24 mouse cellular contexts compared by ENCODE assay signal in the genomic region with DNA sequence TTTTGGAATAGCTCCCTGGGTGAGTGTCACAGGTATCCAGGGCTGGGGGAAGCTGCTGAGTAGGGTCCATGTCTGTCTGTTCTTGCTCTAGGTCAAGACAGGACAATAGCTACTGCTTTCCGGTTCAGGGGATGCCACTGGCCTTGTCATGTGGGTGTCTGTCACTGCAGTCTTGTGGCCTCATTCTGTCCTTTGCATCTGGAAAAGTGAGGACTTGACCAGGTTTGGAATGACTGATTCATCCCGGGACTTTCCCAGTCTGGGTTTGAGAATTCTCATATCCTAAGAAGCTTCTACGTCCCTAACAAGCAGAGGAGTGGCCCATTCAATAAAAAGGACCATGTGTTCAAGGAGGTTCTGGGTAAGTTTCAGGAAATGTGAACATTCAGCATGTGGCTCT.
A peak's percentile ranks its signal among the peaks of the same experiment; 100 is the strongest.
DNase-seq lines count a peak whose midpoint lies in the region; ATAC-seq lines count a peak whose summit lies in the region.
"Had no signal": no experiment of that assay in that cellular context is flagged by ENCODE, and none has a peak within 500 bp of the region (broad histone marks: within the 10 kb centered on the region; RNA-seq: fewer than 3 reads in every experiment).

No protein-coding gene starts in this region.

- ATAC-seq in midbrain, embryonic 11.5 days (ENCODE audit: low FRiP score): no peak
- ATAC-seq in midbrain, embryonic 16.5 days: no peak
- no peak for ATAC-seq in cerebellum, adult (ENCODE audit: insufficient number of reproducible peaks, low FRiP score, low TSS enrichment)
- ATAC-seq: activated CD4-positive, CD25-positive, alpha-beta regulatory T cell, adult 4 months; forebrain, embryonic 14.5 days; forebrain, embryonic 16.5 days; Patski had no signal

- DNase-seq in heart, embryonic 10.5 days (ENCODE audit: low spot score): peak; percentile 16
- DNase-seq in heart, postnatal 14 days: no peak
- peak; percentile 69 for DNase-seq in midbrain, embryonic 11.5 days (ENCODE audit: low spot score, missing footprints)
- DNase-seq: adrenal gland, adult 8-10 months; adrenal gland, postnatal 14 days; adrenal gland, postnatal 36 days; cerebellum, adult 11 months; cerebellum, adult 18-20 months; cerebellum, adult 8-10 months; cerebellum, adult 9-11 months; cerebellum, postnatal 14 days; cerebellum, postnatal 36 days; embryo, embryonic 11 days had no signal

- no peak overlapping the region for H3K27ac ChIP-seq in heart, embryonic 10.5 days
- H3K27ac ChIP-seq in midbrain, embryonic 11.5 days (ENCODE audit: low read depth, low read length): no peak overlapping the region
- no peak overlapping the region for H3K27ac ChIP-seq in midbrain, embryonic 16.5 days (ENCODE audit: low read length)
- H3K27ac ChIP-seq: embryonic facial prominence, embryonic 13.5 days; embryonic facial prominence, embryonic 15.5 days; forebrain, embryonic 10.5 days; forebrain, embryonic 12.5 days had no signal

- peaks cover 31% of the 10 kb centered on the region for H3K4me1 ChIP-seq in heart, embryonic 10.5 days
- H3K4me1 ChIP-seq in midbrain, embryonic 11.5 days (ENCODE audit: control insufficient read depth, insufficient read depth, low read length): no peaks in the 10 kb centered on the region
- H3K4me1 ChIP-seq in midbrain, embryonic 16.5 days (ENCODE audit: control insufficient read depth, insufficient read depth, low read length): no peaks in the 10 kb centered on the region
- H3K4me1 ChIP-seq: forebrain, embryonic 10.5 days had no signal

- WGBS in heart, embryonic 10.5 days: 78% methylated on average over 3 of the region's 3 CpGs
- 92% methylated on average over 3 of the region's 3 CpGs for WGBS in midbrain, embryonic 11.5 days
- WGBS in midbrain, embryonic 16.5 days: 92% methylated on average over 3 of the region's 3 CpGs

- H3K36me3 ChIP-seq in heart, embryonic 10.5 days: no peaks in the 10 kb centered on the region
- H3K36me3 ChIP-seq in midbrain, embryonic 11.5 days (ENCODE audit: control insufficient read depth, insufficient read depth, low read length): no peaks in the 10 kb centered on the region
- H3K36me3 ChIP-seq in midbrain, embryonic 16.5 days (ENCODE audit: control insufficient read depth, insufficient read depth, low read length): no peaks in the 10 kb centered on the region
- H3K36me3 ChIP-seq: embryonic facial prominence, embryonic 13.5 days; embryonic facial prominence, embryonic 15.5 days; forebrain, embryonic 10.5 days; forebrain, embryonic 12.5 days had no signal

- H3K9ac ChIP-seq in midbrain, embryonic 11.5 days (ENCODE audit: low read length): no peak overlapping the region
- H3K9ac ChIP-seq in midbrain, embryonic 16.5 days (ENCODE audit: low read depth, low read length): no peak overlapping the region
- H3K9ac ChIP-seq: embryonic facial prominence, embryonic 13.5 days; embryonic facial prominence, embryonic 15.5 days; forebrain, embryonic 12.5 days had no signal

- no peaks in the 10 kb centered on the region for H3K9me3 ChIP-seq in heart, embryonic 10.5 days
- no peaks in the 10 kb centered on the region for H3K9me3 ChIP-seq in midbrain, embryonic 11.5 days (ENCODE audit: control insufficient read depth, low read length)
- no peaks in the 10 kb centered on the region for H3K9me3 ChIP-seq in midbrain, embryonic 16.5 days (replicated peaks; ENCODE audit: control insufficient read depth, low read length, poor library complexity, severe bottlenecking)
- H3K9me3 ChIP-seq: embryonic facial prominence, embryonic 13.5 days; embryonic facial prominence, embryonic 15.5 days; forebrain, embryonic 10.5 days; forebrain, embryonic 12.5 days had no signal

- no peaks in the 10 kb centered on the region for H3K27me3 ChIP-seq in heart, embryonic 10.5 days (ENCODE audit: insufficient read depth, poor library complexity, severe bottlenecking)
- no peaks in the 10 kb centered on the region for H3K27me3 ChIP-seq in midbrain, embryonic 11.5 days (ENCODE audit: control insufficient read depth, insufficient read depth, low read length)
- H3K27me3 ChIP-seq in midbrain, embryonic 16.5 days (ENCODE audit: control insufficient read depth, insufficient read depth, low read depth, low read length): no peaks in the 10 kb centered on the region
- H3K27me3 ChIP-seq: embryonic facial prominence, embryonic 15.5 days; forebrain, embryonic 12.5 days; Patski had no signal

- intact Hi-C loops in heart, postnatal 14 days (cut with DNase I): no loop called here

- no peak overlapping the region for H3K4me2 ChIP-seq in midbrain, embryonic 11.5 days
- no peak overlapping the region for H3K4me2 ChIP-seq in midbrain, embryonic 16.5 days (ENCODE audit: low read length)
- H3K4me2 ChIP-seq: embryonic facial prominence, embryonic 13.5 days; embryonic facial prominence, embryonic 15.5 days; forebrain, embryonic 12.5 days had no signal

- no peak overlapping the region for H3K4me3 ChIP-seq in heart, embryonic 10.5 days
- H3K4me3 ChIP-seq in midbrain, embryonic 11.5 days (ENCODE audit: low read depth, low read length): no peak overlapping the region
- H3K4me3 ChIP-seq in midbrain, embryonic 16.5 days (ENCODE audit: low read depth, low read length): no peak overlapping the region
- H3K4me3 ChIP-seq: embryonic facial prominence, embryonic 13.5 days; embryonic facial prominence, embryonic 15.5 days; erythroblast, embryonic 14.5 days; forebrain, embryonic 10.5 days; forebrain, embryonic 12.5 days had no signal

Comparison
In these comparisons a context has a peak if more than half of its experiments do, and no peak if none do; other contexts are left out.
1. DNase-seq: peak in heart, embryonic 10.5 days (single experiment) and midbrain, embryonic 11.5 days (single experiment); none in heart, postnatal 14 days (0 of 2).